Mouse (Mus musculus) adrenal gland, adult (tissue): Measurements from ENCODE around the gene Lhx8.

Experiments
- DNase-seq, 2 experiments: peaks; one replicate each; pipeline ENCODE4 v3.0.0; 2022 to 2023; ENCODE audit warnings: low spot score in 1 of 2; ENCODE audit not compliant: inconsistent age in 2 of 2

Lhx8 gene

DNA sequence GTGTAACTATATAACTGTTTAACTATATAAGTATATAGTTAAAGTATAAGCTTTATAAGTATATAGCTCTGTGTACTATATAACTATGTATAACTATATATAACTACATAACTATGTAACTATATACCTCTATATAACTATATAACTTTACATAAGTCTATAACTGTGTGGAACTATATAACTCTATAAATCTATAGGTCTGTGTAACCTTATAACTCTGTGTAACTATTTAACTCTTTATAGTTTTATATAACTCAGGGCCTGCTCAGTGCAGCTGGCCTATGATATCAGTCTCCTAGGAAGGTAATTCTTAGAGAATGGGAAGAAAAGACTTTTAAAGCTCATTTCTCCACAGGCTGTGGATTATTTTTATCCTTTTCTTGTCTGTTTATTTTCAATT lies 73.1 kb downstream of the Lhx8 start:
- no peak for DNase-seq
